Mouse (Mus musculus) kidney, adult 18-20 months (tissue): ENCODE data around the gene Tle2.
A peak's percentile ranks its signal among the peaks of the same experiment; 100 is the strongest.

Experiments used
- DNase-seq: peaks from one replicate; pipeline ENCODE4 v3.0.0; 2021

Tle2 gene

DNA sequence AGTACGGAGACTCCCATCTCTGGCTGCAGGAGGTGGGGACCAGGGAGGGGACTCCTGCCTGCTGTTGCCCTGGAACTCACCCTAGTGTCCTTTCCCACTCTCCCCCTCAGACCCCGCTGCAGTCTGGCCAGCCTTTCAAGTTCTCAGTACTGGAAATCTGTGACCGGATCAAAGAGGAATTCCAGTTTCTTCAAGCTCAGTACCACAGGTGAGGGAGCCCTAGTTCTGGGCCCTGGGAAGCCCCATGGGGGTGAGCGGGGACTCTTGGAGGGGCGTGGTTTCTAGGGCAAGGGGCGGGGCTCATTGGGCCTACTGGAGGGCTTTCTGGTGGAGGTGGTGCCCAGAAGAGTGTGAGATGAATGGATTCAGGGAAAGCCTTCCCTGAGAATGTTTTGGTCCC, 1.3 kb downstream of the Tle2 start:
- DNase-seq: peak; percentile 53

DNA sequence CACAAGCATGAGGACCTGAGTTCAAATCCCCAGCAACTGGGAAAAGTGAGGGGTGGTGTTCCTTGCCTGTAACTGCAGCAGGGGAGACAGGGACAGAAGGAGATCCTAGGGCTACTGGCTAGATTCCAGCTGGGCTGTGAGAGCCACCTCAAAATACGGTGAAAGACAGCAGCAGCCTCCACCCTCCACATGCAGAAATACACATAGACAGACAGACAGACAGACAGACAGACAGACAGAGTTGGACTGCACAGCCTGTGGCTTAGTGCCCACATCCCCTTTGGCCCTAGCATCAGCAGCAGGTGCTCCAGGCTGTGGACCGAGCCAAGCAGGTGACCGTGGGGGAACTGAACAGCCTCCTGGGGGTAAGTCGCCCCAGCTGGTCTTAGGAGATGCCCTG, 5.6 kb downstream of the Tle2 start:
- no peak for DNase-seq

DNA sequence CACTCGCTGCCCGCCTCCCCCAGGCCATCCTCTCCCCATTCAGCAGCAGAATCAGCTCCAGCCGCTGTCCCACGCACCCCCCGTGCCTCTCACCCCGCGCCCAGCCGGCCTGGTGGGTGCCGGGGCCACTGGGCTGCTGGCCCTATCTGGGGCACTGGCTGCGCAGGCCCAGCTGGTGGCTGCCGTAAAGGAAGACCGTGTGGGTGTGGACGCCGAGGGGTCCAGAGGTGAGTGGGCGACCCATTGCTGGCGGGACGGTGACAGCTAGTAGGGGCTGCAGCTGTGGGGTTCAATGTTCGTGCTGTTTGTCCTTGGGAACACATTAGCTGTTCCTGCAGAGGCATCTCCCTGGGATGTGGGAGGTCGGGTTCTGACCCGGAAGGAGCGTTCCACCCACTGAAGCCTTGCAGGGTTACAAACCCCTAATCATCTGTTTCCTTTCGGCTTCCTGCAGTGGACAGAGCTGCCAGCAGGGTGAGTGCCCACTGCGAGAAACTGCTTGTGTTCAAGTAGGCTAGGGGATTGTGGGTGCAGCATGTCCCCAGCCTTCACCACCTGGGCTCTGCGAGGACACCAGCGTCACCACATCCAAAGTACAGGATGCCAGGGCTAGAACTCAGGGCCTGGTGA, 6.2 kb downstream of the Tle2 start:
- DNase-seq: no peak

DNA sequence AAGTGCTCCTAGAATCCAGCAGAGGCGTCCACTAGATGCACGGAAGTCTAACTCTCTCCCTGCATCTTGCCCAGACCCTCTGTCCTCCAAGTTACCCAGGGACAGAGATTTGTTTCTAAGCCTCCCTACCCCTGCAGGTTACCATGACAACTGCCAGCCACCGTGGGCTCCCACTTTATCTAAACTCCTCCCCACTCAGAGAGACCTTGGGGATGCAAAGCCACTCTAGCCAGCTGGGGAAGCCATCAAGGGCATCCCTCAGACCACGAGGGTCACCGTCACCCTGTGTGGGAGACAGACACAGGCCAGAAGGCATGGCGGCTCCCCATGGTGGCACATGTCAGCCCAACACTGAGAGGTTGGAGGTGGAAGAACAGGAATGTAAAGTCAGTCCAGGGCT, 9.0 kb downstream of the Tle2 start:
- no peak for DNase-seq

DNA sequence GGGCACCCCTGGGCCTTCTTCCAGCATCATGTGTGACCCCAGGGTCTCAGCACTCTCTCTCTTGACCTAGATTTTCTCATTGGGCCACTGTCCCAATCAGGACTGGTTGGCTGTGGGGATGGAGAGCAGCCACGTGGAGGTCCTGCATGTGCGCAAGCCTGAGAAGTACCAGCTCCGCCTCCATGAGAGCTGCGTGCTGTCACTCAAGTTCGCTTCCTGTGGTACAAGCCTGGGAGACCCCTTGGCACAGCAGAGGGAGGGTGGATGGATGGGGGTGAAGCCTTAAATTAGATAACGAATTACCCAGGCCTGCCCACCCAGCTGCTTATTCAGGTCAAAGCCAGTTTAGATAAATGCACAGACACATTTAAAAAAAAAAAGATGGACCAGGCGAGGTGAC, 14.4 kb downstream of the Tle2 start:
- no peak for DNase-seq

DNA sequence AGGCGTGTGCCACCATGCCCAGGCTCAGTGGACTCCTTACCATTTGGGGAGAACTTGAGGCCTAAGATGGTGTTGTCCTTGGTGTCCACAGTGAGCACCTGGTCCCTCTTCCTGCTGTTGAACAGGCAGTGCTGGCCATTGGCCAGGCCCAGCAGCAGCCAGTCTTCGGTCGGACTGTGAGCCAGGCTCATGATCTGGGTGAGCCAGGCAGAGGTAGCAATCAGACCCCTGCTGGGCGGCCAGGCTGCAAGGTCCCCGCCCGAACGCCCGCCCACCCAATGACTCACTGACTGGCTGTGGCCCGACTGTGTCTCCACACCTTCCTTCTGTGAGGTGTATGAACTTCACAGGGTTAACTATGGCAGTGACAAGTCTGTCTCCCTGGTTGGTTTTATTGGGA, 17.5 kb downstream of the Tle2 start:
- DNase-seq: no peak

DNA sequence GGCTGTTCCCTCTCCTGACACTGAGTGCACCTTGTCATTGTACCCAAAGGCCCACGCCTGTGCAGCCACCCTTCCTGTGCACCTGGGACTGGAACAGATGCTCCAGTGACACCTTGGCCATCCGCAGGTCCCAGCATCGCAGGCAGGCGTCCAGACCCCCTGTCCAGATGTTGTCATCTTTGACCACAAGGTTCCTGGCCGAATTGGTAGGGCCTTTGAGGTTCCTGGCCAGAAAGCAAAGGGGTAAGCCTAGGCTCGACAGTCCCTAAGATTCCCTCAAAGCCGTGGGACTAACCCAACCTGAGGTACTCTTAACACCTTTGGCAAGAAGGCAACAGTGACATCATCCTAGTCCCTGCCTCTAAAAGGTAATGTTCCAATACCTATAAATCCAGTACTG, 18.3 kb downstream of the Tle2 start:
- no peak for DNase-seq

DNA sequence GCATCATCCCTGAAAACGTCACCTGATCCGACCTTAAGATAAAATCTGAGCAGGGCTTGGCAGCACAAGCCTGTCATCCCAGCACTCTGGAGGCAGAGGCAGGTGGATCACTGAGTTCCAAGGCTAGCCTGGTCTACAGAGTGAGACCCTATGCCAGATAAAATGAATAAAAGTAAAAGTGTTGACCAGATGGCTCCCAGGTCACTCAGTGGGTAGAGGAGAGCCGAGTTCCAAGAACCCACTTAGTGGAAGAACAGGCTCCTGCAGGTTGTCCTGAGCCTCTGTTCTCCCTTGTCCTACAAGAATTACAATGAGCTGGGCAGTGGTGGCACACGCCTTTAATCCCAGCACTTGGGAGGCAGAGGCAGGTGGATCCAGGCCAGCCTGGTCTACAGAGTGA, 18.9 kb downstream of the Tle2 start:
- DNase-seq: no peak

DNA sequence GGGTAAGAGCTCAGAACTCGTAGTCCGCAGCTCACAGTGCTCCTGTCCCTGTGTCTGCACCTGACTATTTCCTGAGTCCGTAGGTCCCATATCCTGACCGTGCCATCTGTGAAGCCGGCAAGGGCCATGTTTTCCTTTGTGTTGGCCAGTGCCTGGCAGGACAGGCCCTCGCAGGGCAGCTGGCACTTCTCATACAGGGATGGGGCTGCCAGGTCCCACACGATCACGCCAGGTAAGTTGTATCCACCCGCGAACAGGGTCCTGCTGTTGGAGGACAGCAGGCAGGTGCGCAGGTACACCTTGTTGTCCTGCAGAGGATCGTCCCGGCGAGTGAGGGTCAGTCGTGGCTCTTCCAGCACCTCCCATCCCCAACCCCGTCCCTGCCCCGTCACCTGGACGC, 19.6 kb downstream of the Tle2 start:
- DNase-seq: no peak

DNA sequence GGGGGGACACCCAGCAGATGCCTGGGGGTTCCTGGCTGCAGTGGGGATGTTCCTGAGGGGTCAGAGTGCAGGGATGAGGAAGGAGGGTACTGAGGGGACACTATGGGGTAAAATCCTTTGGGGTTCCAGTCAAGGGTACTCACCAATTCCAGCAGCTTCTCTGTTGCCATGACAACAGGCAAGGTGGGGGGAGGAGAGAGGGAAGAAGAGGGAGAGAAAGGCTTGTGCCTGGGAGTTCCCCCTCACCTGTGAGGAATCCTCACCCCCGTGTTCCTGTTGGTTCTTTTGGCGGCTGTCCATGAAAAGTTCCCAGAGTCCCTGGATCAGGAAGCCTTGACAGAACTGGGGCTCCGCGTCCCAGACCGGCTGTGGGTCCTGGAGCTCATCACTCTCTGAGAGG, 21.2 kb downstream of the Tle2 start:
- no peak for DNase-seq

DNA sequence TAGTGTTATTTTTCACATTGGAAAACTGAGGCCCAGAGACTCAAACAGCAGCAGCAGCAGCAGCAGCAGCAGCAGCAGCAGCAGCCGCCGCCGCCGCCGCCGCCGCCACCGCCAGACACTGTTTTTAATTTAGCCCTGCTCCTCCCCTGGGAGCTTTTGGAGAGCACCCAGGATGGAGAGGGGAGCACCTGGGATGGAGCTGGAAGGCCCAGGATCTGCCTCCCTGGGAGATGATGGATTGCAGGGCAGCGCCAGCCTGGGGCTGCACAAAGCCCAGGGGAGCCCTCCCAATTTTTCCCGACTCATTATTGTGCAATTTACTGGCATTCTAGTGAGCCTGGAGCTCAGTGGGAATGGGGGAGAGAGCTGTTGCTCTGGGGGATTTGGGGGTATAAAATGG, 22.2 kb downstream of the Tle2 start:
- no peak for DNase-seq

DNA sequence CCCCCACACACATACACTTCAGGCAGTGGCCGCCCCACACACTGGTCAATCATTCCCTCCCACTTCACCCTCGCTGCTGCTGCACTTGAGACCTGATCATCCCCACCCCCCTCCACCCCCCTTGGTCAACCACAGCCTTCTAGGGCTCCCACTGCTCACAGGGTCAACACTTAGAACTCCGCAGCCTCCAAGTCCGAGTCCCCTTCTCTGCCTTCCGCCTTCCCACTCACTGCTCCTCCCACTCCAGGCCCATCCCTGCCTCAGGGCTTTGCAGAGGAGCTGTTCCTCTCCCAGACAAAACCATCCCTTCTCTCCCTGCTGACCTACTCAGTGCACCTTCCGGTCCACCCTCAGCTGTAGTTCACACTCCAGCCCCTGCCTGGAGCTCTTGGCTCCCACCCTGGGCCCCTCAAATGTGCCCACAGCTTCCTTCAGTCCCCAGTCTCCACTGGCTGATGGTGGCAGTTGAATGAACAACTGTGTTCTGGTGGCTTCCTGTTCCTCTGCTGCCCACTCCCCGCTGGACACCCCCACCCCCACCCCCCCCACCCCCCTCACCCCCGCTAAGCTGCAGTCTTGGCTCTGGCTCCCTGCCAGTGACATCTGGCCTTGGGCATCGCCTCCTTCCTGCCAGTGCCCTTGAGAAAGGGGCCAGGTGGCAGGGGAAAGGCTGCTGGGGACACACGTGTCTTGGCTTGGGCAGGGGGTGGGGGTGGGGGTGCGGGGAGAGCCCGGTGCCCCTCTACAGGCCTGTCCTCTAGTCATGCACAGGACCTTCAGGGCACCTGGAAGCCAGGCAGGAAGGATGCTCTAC, 23.0 kb downstream of the Tle2 start:
- no peak for DNase-seq

DNA sequence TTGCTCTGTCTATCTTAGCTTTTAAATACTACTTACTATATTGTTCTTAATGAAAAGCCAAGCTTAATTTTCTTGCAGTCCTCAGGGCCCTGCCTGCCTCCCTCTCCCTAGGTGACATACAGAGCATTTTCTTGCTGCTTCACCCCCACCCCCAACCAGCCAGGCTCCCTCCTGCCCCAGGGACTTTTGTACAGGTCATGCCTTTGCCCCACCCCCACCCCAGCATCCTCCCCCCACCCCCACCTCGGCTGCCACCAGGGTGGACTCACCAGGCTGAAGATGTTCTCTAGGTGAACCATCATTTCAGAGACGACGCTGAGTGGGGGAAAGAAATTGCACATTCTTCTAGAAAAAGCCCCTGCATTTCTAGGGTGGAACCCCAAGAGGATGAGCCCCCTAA, 24.0 kb downstream of the Tle2 start:
- no peak for DNase-seq

DNA sequence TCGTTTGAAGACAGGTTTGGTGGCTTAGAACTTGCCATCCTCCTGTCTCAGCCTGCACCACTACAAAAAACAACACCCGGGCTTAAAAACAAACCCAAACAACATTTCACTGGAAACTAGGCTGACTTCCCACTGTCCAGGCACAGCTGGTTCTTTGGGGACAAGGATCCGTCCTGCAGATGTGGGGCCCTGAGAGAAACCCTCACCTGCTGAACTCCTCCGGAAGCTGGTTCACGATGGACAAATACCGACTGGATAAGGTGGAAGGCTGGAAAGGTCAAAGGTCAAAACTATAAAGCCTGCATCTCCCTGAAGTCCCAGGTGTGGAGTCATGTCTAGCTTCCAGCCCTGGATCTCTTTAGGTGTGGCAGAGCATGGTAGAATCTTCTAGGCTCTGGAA, 24.5 kb downstream of the Tle2 start:
- no peak for DNase-seq

DNA sequence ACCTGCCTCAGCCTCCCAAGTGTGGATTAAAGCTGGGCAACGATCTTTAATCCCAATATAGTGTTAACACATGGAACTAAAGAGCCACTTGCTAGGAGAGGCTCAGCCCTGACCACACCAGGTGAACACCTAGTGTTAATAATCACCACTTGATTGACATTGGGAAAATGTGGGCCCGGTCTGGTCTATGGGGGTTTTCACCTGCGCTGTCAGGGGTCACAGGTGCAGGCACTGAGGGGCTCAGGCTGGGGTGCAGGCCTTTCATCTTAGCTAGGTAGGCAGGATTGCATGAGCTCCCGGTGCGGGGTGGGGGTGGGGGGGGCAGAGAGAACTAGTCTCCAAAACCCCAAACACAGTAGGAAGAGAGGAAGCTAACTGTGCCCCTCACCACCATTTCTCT, 25.3 kb downstream of the Tle2 start:
- no peak for DNase-seq

DNA sequence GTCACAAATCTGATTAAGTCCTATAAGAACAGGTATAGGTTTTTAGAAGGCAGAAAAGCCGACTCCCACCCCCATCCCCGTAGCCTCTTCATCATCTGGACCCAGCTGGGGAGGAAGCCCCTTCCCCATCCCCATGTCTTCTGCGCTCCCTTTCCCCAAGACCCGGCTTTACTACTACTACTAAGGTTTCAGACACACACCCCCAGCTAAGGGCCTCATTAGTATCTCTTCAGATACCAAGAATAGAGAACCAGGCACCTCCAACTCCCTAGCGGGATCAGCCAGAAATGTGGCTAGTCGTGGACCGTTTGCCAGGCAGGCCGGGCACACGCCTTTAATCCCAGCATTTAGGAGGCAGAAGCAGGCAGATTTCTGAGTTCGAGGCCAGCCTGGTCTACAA, 25.7 kb downstream of the Tle2 start:
- DNase-seq: no peak

DNA sequence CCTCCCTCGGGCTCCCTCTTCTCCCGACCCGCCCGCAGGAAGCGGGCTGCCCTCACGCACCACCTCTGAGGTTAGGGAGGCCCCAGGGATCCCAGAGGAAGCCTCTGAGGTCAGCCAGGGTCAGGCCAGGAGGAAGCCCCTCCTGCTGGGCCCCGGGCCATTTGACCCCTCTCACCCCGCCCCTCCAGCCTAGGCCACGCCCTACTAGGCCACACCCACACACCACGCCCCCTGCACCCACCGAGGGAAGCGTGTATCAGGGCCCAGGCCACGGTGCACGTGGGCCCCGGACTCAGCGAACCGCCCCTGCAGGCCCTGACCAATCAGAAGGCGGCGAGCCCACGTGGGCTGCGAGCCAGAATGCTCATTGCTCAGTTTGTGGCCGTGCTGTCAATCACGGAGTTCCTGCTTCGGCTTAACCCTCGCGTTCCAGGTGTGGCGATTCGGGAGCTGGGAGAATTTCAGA, 26.4 kb downstream of the Tle2 start, which contains the start of gene Tle6:
Gene Tle6, minus strand, starts transcription at position 336 of the 466 bp plus-strand sequence.
- DNase-seq: peak; percentile 95

DNA sequence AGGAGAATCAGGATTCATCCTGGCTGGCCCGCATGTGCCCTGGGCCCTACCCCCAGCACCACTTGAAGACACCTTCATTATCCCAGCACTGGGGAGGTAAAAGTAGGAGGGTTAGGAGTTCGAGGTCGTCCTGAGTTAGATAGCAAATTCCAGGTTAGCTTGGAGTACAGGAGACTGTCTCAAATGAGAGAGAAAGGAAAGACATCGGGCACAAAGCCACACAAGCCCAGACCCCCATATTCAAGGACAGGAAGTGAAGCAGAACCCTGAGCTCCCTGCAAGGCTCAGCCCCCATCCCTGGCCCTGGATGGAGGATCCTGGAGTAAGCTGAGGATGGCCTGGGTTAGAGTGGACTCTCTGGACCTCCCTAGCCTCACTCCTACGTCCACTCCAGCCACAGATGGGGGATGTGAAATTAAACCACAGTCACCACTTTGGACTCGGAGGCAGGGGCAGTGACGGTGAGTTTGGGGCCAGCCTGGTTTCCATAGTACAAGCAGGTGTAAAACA, 27.1 kb downstream of the Tle2 start:
- no peak for DNase-seq

DNA sequence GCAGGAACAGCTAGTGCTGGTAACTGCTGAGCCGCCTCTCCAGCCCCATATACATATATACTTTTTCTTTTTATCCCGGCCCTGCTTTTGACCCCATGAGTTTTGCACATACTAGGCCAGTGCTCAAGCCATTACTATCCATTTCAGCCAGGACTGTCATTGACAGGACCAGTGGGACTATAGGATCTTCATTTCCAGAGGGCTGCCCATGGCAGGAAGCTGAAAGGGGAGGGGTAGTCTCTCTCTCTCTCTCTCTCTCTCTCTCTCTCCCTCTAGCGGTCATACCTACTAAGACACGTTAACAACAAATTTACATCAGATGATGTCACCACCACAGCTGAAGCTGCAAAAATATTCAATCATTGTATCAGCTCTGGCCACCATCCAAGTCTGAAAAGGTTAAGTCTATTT, 28.4 kb downstream of the Tle2 start:
- DNase-seq: peak; percentile 34

DNA sequence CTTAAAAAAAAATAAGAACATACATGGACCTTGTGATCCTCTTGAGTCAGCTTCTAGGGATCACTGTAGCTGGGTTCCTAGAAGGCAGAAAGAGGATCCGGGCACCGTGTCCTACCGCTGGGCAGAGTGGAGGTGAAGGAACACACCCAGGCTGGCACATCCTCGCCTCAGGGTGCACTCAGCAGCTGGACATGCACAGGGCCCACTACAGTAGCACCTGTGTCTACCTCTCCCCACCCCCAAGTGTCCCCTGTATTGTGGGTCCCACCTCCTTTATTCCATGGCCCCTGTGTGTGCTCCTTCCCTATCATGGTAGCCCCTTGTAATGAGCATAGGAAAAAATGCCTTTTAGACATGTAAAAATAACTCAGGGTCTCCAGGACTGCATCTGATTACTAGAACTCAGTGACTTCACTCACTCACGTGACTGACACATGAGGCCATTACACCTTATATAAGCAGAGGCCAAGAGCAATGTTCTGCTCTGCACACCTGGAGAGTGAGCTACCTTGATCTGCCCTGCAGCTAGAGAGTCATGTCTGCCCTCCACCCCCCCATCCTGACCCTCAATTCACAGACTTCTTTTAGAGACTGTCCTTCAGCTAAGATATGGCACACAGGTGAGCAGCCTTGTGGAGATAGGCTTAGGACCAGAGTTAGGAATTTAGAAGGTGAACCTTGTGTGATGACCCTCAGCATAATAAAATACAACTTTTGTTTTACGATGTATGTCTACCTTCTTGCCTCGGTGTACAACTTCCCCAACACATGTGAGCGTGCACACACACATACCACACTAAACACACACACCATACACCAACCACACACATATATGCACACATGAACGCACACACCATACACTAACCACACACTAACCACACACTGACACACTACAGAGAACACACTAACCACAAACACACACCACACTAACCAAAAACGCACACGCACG, 29.9 kb downstream of the Tle2 start:
- DNase-seq: no peak

DNA sequence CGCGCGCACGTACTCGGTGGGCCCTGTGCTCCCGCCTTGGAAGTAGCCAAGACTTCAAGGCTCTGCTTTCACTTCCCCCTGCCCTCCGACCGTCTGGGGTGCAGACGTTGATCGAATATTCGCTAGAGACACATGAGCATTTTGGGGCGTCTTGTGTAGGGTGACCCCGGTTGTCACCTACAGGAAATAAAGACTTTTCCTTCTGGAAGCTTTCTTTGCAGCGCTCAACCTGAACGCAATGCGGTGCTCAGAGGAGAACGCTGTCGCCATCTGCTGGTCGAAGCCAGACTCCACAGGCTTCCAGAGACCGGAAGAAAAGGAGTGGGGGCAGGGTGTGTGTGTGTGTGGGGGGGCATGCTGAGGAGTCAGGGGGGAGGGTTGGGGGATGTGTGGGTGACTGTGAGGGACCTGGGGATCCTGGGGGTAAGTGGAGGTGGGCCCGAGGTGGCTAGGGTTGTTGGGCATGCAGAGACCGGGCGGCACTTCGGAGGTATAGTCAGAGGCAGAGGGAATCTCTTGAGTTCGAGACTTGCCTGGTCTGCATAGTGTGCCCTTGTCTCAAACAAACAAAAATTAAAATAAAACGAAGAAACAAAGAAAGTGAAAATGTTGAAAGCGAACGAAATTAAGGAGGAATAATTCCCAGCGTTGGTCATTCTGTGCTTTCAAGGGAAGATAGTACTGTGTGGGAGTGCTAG, 30.8 kb downstream of the Tle2 start:
- peak; percentile 85 for DNase-seq

DNA sequence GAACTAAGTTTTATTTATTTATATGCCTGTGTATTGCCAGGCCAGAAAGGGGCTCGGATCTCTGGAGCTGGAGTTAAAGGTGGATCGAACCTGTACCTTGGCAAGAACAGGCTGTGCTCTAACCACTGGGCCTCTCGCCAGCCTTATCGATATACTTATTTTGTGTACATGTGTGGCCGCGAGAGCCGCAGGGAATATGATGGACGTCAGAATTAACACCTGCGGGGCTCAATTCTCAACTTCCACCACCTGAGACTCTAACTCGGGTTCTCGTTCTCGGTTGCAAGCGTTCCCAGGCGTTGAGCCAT, 31.3 kb downstream of the Tle2 start:
- no peak for DNase-seq
